ENCODE assay signal across 8 mouse cellular contexts in genomic region chr15:95792261-95793260, GRCm38 (mm10). TPM values are rescaled to one million over a fixed set of nuclear protein-coding genes. Genes with fewer than 3 reads are reported as not detected.
DNase-seq lines count a peak whose midpoint lies in the region; ATAC-seq and TF ChIP-seq lines count a peak whose summit lies in the region.

No protein-coding gene starts in this region.

- TF ChIP-seq CTCF in C2C12 (IDR thresholded peaks at IDR 0.05; ENCODE audit: control insufficient read depth, insufficient read depth, insufficient read length), result no peak

- ATAC-seq in embryonic facial prominence, embryonic 12.5 days (ENCODE audit: insufficient number of reproducible peaks, insufficient read depth, low FRiP score, low TSS enrichment), result no peak

- H3K27me3 ChIP-seq in C2C12 (ENCODE audit: control insufficient read depth, insufficient read depth, insufficient read length), result no peaks in the 10 kb centered on the region
- H3K27me3 ChIP-seq in embryonic facial prominence, embryonic 12.5 days, result no peaks in the 10 kb centered on the region
- no peaks in the 10 kb centered on the region for H3K27me3 ChIP-seq in limb, embryonic 10.5 days (ENCODE audit: low read depth, poor library complexity, severe bottlenecking)

- H3K9me3 ChIP-seq in embryonic facial prominence, embryonic 12.5 days, result no peaks in the 10 kb centered on the region
- no peaks in the 10 kb centered on the region for H3K9me3 ChIP-seq in limb, embryonic 10.5 days (replicated peaks)

- H3K4me2 ChIP-seq in embryonic facial prominence, embryonic 12.5 days (replicated peaks), result peak overlapping the region; percentile 66

- H3K4me1 ChIP-seq in embryonic facial prominence, embryonic 12.5 days, result peaks cover 18% of the 10 kb centered on the region
- peaks cover 31% of the 10 kb centered on the region for H3K4me1 ChIP-seq in limb, embryonic 10.5 days

- peak overlapping the region; percentile 99 for H3K4me3 ChIP-seq in C2C12 (ENCODE audit: insufficient read depth, poor library complexity, severe bottlenecking)
- H3K4me3 ChIP-seq in embryonic facial prominence, embryonic 12.5 days, result peak overlapping the region; percentile 76; the same call in 1 of the 2 replicates
- peak overlapping the region; percentile 90; the same call in 1 of the 2 replicates for H3K4me3 ChIP-seq in limb, embryonic 10.5 days

- peaks cover 66% of the 10 kb centered on the region for H3K79me3 ChIP-seq in C2C12 (ENCODE audit: low read depth)

- H3K9ac ChIP-seq in embryonic facial prominence, embryonic 12.5 days, result no peak overlapping the region

- no peak overlapping the region for H3K27ac ChIP-seq in embryonic facial prominence, embryonic 12.5 days
- H3K27ac ChIP-seq in limb, embryonic 10.5 days, result no peak overlapping the region

- no peak overlapping the region for H3ac ChIP-seq in C2C12 (ENCODE audit: control insufficient read depth, insufficient read length, low read depth)

- peaks cover 41% of the 10 kb centered on the region for H3K36me3 ChIP-seq in C2C12 (ENCODE audit: control insufficient read depth, insufficient read depth)
- no peaks in the 10 kb centered on the region for H3K36me3 ChIP-seq in embryonic facial prominence, embryonic 12.5 days
- H3K36me3 ChIP-seq in limb, embryonic 10.5 days, result peaks cover 20% of the 10 kb centered on the region

- H3K79me2 ChIP-seq in C2C12 (ENCODE audit: control insufficient read depth, insufficient read depth), result peaks cover 70% of the 10 kb centered on the region

- peak; percentile 49 for DNase-seq in adrenal gland, postnatal 14 days
- DNase-seq in adrenal gland, adult 2 months, result no peak
- peak; percentile 47 for DNase-seq in limb, embryonic 10.5 days (ENCODE audit: low spot score)
- DNase-seq in neural tube, embryonic 10.5 days (ENCODE audit: extremely low spot score, low spot score), result peak; percentile 32
- no peak for DNase-seq in frontal cortex, postnatal 14 days (ENCODE audit: low spot score in 2 of 2)
- DNase-seq in urinary bladder, adult 2 months (ENCODE audit: low spot score), result no peak

- WGBS in embryonic facial prominence, embryonic 12.5 days, result 79% methylated on average over 25 of the region's 25 CpGs
- WGBS in limb, embryonic 10.5 days, result 85% methylated on average over 25 of the region's 25 CpGs

TF ChIP-seq in C2C12, 6 proteins besides CTCF, POLR2A, EP300 and RAD21:
- TF ChIP-seq MYOG (IDR thresholded peaks at IDR 0.05; ENCODE audit: control insufficient read depth, extremely low read depth, insufficient read length) (no peak), MAX (IDR thresholded peaks at IDR 0.05) (no peak), USF1 (IDR thresholded peaks at IDR 0.05; ENCODE audit: low read depth) (no peak), FOSL1 (IDR thresholded peaks at IDR 0.05; ENCODE audit: insufficient read depth, low read length, poor library complexity, severe bottlenecking) (no peak), CEBPB (IDR thresholded peaks at IDR 0.05; ENCODE audit: low read depth) (no peak), MYOD1 (IDR thresholded peaks at IDR 0.05; ENCODE audit: control insufficient read depth, insufficient read length, low read depth) (no peak)
TF ChIP-seq in C2C12: peak in this region for 0.

RNA-seq across cellular contexts. Expression of gene Ano6, which starts 1.9 kb away (rescaled TPM):
- 57.2 and 69.4 TPM in 2 replicates for total RNA-seq in adrenal gland, postnatal 14 days (2021)
- total RNA-seq in adrenal gland, adult 2 months (2021), result 10 to 100 TPM; 69.6 to 90.3 TPM
- polyA plus RNA-seq in adrenal gland, adult 2 months (2012; rRNA removed), result 20.6 and 28.6 TPM in 2 replicates
- polyA plus RNA-seq in C2C12 (2012; fragmentation: generic; extraction: Trizol), result 73.2 TPM
- 51.4 and 52.2 TPM in 2 replicates for polyA plus RNA-seq in embryonic facial prominence, embryonic 12.5 days (2016; fragmentation: Nextera tagmentation; extraction: Ambion mirVana)
- 33.5 and 44.6 TPM in 2 replicates for polyA plus RNA-seq in limb, embryonic 10.5 days (2016; fragmentation: Nextera tagmentation; extraction: Ambion mirVana)
- 53.9 and 66.4 TPM in 2 replicates for polyA plus RNA-seq in urinary bladder, adult 2 months (2012; rRNA removed)

Comparison
In these comparisons a context has a peak if more than half of its experiments do, and no peak if none do; other contexts are left out.
1. DNase-seq: peak in adrenal gland, postnatal 14 days (single experiment), limb, embryonic 10.5 days (single experiment) and neural tube, embryonic 10.5 days (single experiment); none in adrenal gland, adult 2 months (single experiment), frontal cortex, postnatal 14 days (0 of 2) and urinary bladder, adult 2 months (single experiment).
2. Peak in every context shown above with its lines, with median percentiles within 50 percentile points of each other: H3K4me3 ChIP-seq.